Mouse (Mus musculus) limb, embryonic 14.5 days (tissue): ENCODE measurements at regions not wholly inside any gene's neighbourhood (a gene's known extent, or its start where the extent isn't known, plus 50 kb on each side); places are given as distances from the start of the nearest gene placed in this dataset.

Source experiments
- ATAC-seq: fragments of 200-750 bp; cut with Nextera tagmentation; 2 replicates; pipeline ENCODE4 v1.8.0; 2017; ENCODE audit warnings: low read depth, moderate number of reproducible peaks, moderate TSS enrichment; ENCODE audit not compliant: low FRiP score
- DNase-seq: peaks from one replicate; pipeline ENCODE4 v3.0.0-alpha.2; 2015; ENCODE audit warnings: low spot score
- H3K27ac ChIP-seq: fragments of 300-500 bp; sonication (generic); replicated peaks from 2 replicates; pipeline ENCODE4 v1.5.1; 2014; ENCODE audit warnings: low read depth, mild to moderate bottlenecking, low read length, moderate library complexity, mixed read lengths
- H3K27me3 ChIP-seq: fragments of 300-500 bp; sonication (generic); 2 replicates; pipeline ENCODE4 v1.6.1; 2014; ENCODE audit warnings: low read length, mixed read lengths; ENCODE audit not compliant: control insufficient read depth, insufficient read depth
- H3K36me3 ChIP-seq: fragments of 300-500 bp; sonication (generic); 2 replicates; pipeline ENCODE4 v1.6.1; 2014; ENCODE audit warnings: mild to moderate bottlenecking, low read length, moderate library complexity, mixed read lengths; ENCODE audit not compliant: control insufficient read depth, insufficient read depth
- H3K4me1 ChIP-seq: fragments of 300-500 bp; sonication (generic); 2 replicates; pipeline ENCODE4 v1.6.1; 2014; ENCODE audit warnings: antibody characterized with exemption, low read length, mixed read lengths; ENCODE audit not compliant: control insufficient read depth, insufficient read depth
- H3K4me2 ChIP-seq: fragments of 300-500 bp; sonication (generic); replicated peaks from 2 replicates; pipeline ENCODE4 v1.6.1; 2014; ENCODE audit warnings: low read depth, mild to moderate bottlenecking, low read length, moderate library complexity; ENCODE audit not compliant: severe bottlenecking
- H3K4me3 ChIP-seq: fragments of 300-500 bp; sonication (generic); replicated peaks from 2 replicates; pipeline ENCODE4 v1.5.1; 2014; ENCODE audit warnings: low read length
- H3K9ac ChIP-seq: fragments of 300-500 bp; sonication (generic); 2 replicates; pipeline ENCODE4 v1.6.1; 2014; ENCODE audit warnings: mild to moderate bottlenecking, low read depth, low read length, moderate library complexity; ENCODE audit not compliant: severe bottlenecking
- H3K9me3 ChIP-seq: fragments of 300-500 bp; sonication (generic); 2 replicates; pipeline ENCODE4 v1.6.1; 2016; ENCODE audit warnings: low read length; ENCODE audit not compliant: control insufficient read depth
- POLR2A ChIP-seq: fragments of 200-500 bp; IDR thresholded peaks from 2 replicates; pipeline ENCODE4 v1.8.0; 2012; ENCODE audit warnings: inconsistent platforms, mild to moderate bottlenecking, moderate library complexity, borderline replicate concordance; ENCODE audit not compliant: insufficient read depth, insufficient read length; ENCODE audit errors: extremely low read depth
- WGBS: fragments of 180-500 bp; shearing (Covaris S2); extraction: QIAGEN DNeasy Blood & Tissue Kit; methylation state at CpG from one replicate; pipeline ENCODE4 v1.1.7; 2014; 5-methylcytosine and 5-hydroxymethylcytosine counted together

DNA sequence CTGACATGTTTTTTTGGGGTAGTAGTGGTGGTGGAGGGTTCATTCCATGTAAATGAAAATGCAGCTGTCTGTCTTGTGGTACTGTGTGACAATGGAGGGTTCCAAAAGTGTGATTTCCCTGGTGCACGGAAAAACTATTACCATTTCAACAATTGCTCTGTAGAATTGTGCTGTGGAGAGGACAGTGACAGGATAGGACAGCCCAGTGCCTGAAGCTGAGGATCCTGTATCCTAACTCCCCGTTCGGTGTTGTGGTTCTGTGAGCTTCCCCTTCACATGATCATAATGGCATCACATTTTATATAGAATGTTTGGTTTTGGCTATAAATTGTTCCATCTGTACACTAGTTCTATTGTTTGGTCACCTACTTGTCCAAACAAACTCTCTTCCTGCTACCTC is 196.4 kb downstream of the Mex3b start:
- Histone ChIP-seq H3K4me1 (peaks cover 26% of the 10 kb centered on the region), H3K27ac (no peak overlapping the region), H3K36me3 (no peaks in the 10 kb centered on the region), H3K9me3 (no peaks in the 10 kb centered on the region), H3K4me2 (no peak overlapping the region), H3K27me3 (no peaks in the 10 kb centered on the region), H3K4me3 (no peak overlapping the region), H3K9ac (no peak overlapping the region)
- DNase-seq, result no peak
- ATAC-seq, result no peak
- TF ChIP-seq POLR2A, result no peak
- WGBS, result 77% methylated on average over 3 of the region's 3 CpGs

DNA sequence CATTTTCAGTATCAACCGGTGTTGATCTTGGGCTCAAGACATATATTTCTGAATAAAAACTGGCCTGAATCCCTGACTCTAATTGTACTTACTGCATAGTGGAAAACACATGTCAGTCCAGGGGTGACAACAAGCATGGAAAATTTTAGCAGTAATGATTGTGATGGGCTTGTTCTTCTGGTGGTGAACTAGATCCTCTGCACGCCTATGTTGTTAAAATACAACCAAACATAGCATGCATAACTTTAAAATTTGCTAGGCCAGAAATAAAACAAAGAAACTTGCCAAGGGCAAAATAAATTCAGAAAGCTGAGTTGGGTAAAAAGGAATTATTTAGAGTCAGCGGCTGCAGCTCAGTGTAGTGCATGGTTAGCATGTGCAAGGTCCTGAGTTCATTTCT is 198.2 kb downstream of the Mex3b start:
- DNase-seq, result no peak
- WGBS, result 58% methylated on average over 3 of the region's 3 CpGs
- H3K27ac ChIP-seq, result no peak overlapping the region
- ATAC-seq, result no peak
- no peak overlapping the region for H3K4me2 ChIP-seq
- peaks cover 26% of the 10 kb centered on the region for H3K4me1 ChIP-seq
- no peaks in the 10 kb centered on the region for H3K9me3 ChIP-seq
- TF ChIP-seq POLR2A, result no peak
- H3K36me3 ChIP-seq, result no peaks in the 10 kb centered on the region
- no peaks in the 10 kb centered on the region for H3K27me3 ChIP-seq
- no peak overlapping the region for H3K9ac ChIP-seq
- no peak overlapping the region for H3K4me3 ChIP-seq

DNA sequence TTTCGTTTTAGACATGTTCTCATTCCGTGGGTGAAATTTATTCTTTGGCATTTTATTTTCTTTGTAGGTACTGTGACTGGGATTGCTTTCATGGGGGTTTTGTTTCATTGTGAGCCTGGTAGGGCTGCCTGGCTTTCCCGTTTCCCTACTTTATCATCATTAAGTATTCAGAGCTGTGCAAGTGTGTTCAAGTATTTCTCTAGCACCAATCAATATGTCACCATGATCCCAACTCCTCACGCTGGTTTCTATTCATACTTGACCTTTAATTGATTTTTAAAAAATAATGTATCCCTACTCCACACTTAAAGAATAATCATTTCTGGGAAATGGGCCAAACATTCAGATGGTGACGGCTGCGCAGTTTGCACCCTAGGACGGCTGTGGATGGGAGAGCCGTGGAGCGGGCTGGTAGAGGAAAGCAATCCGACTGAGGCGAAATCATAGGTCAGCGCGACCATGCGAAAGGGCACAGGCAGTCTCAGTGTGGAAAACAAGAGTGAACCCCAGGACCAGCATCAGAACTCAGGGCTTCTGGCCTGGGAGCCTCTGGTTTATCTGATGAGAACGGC is 207.4 kb downstream of the Mex3b start:
- Histone ChIP-seq H3K27me3 (no peaks in the 10 kb centered on the region), H3K36me3 (no peaks in the 10 kb centered on the region), H3K9ac (no peak overlapping the region), H3K4me3 (no peak overlapping the region), H3K9me3 (no peaks in the 10 kb centered on the region), H3K27ac (no peak overlapping the region), H3K4me2 (no peak overlapping the region), H3K4me1 (peaks cover 14% of the 10 kb centered on the region)
- WGBS, result 73% methylated on average over 15 of the region's 15 CpGs
- DNase-seq, result no peak
- ATAC-seq, result no peak
- no peak for TF ChIP-seq POLR2A

DNA sequence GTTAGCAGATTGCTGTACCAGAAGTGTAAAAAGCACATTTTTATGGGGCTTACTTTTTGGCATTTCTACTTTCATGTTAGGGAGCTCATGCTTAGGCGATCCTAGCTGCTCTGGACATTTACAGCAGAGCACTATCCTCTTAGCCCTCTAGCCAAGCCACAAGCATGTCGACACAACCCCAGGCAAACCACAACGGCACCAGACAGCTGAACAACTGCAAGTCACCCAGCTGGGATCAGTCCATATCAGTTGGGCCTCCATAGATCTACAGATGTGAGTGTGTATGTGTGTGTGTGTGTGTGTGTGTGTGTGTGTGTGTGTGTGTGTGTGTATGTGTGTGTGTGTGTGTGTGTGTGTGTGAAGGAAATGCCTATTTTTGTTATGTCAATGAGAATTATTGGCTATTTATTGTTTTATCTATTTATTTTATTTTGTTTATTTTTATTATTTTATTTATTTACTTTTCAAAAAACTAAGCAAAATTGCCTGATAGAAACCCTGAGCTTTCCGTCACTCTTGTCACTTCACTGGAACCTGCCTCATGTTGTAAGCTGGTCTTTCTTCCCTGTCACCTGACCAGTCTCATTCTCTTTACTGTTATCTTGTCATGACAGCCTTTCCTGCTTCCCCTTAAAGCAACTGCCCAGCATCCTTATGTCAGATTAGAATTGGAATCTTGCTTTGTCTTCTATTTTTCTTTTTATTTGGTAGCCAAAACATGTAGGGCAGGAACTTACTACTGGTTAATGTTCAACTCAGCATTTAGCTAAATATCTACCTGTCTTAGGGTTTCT is 208.2 kb downstream of the Mex3b start:
- no peak overlapping the region for H3K27ac ChIP-seq
- no peaks in the 10 kb centered on the region for H3K27me3 ChIP-seq
- no peak for TF ChIP-seq POLR2A
- ATAC-seq (no peak), DNase-seq (no peak)
- no peak overlapping the region for H3K4me2 ChIP-seq
- peaks cover 14% of the 10 kb centered on the region for H3K4me1 ChIP-seq
- WGBS, result 58% methylated on average over 4 of the region's 4 CpGs
- H3K36me3 ChIP-seq, result no peaks in the 10 kb centered on the region
- no peak overlapping the region for H3K4me3 ChIP-seq
- H3K9me3 ChIP-seq, result no peaks in the 10 kb centered on the region
- no peak overlapping the region for H3K9ac ChIP-seq

DNA sequence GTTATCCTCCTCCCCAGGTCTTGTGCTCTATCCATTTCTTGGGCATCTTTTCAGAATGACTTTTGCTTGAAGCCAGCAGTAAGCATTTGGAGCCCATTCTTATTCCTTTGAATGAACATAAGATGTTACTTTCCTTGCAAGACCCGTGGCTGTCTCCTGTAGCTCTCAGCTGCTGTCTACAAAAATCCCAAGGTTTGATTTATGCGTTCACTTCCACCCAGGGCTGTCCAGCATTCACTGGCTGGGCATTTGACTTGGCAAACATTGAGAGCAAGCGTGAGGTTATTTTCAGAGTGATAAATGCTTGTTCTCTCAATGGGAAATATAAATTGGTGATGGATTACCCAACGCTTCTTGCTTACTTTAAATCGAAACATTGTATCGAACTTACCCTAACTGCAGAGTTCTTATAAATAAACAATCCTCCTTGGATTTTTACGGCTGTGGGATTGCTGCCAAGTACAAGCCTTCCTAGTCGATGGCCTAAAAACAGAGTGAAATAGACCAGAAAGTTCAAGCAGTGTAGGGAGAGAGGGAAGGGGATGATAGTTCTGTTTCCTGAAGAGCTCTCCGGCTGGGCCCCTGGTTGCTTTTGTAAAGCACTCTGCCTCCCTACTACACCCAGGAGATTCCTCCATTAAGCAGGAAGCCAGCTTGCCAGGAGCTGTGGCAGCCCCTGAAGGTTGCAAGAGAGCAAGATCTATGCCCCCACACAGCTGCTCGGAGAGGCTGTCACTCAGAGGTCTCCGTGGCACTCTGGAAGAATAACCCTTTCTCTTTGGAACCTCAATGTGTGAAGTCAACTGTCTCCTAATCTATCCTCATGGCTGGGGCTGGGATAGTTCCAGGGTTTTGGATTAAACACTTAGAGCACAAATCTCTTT is 210.1 kb downstream of the Mex3b start:
- Histone ChIP-seq H3K27ac (peak overlapping the region; percentile 69), H3K36me3 (no peaks in the 10 kb centered on the region), H3K4me3 (no peak overlapping the region), H3K4me2 (0 out of 2 replicates have a peak overlapping the region, but pooled peaks have one; percentile 22), H3K9me3 (no peaks in the 10 kb centered on the region), H3K9ac (no peak overlapping the region), H3K4me1 (peaks cover 14% of the 10 kb centered on the region), H3K27me3 (no peaks in the 10 kb centered on the region)
- no peak for TF ChIP-seq POLR2A
- DNase-seq (peak; percentile 58), ATAC-seq (peak; percentile 57)
- 23% methylated on average over 11 of the region's 11 CpGs for WGBS
